Mouse (Mus musculus): ENCODE results near the gene Sfxn2. TPM values are rescaled to one million over a fixed set of nuclear protein-coding genes. Genes with fewer than 3 reads are reported as not detected.

Gene Sfxn2
- polyA plus RNA-seq (2015; fragmentation: Nextera tagmentation; extraction: Ambion mirVana) = 5.2 and 6.2 TPM in 2 replicates

- H3K36me3 ChIP-seq (ENCODE audit: control insufficient read depth, insufficient read depth) = no peaks in the 10 kb centered on the region
- TF ChIP-seq CTCF (IDR thresholded peaks at IDR 0.05; ENCODE audit: low read depth) = peak; percentile 61
- H3K9ac ChIP-seq (ENCODE audit: low read depth, low read length) = peak within 1 kb of the TSS; percentile 43
- H3K27ac ChIP-seq (ENCODE audit: low read depth, low read length) = peak within 1 kb of the TSS; percentile 37; the same call in 1 of the 2 replicates
- peak within 1 kb of the TSS; percentile 94 for H3K4me2 ChIP-seq (replicated peaks; ENCODE audit: low read depth)
- peak; percentile 98 for ATAC-seq
- H3K27me3 ChIP-seq (replicated peaks; ENCODE audit: control insufficient read depth, insufficient read depth, low read length) = no peaks in the 10 kb centered on the region
- 1% methylated on average over 66 of the region's 67 CpGs for WGBS
- H3K4me1 ChIP-seq (replicated peaks; ENCODE audit: control insufficient read depth, insufficient read depth, low read length) = no peaks in the 10 kb centered on the region
- H3K9me3 ChIP-seq (ENCODE audit: control insufficient read depth) = no peaks in the 10 kb centered on the region
- H3K4me3 ChIP-seq (ENCODE audit: low read depth, low read length) = peak within 1 kb of the TSS; percentile 58
These were observed at the start of gene Sfxn2, which contains the start of gene Arl3 for GRCm38 (mm10) chr19:46572951-46573937. Gene Sfxn2 (plus strand): TSS chr19:46573365. Gene Arl3 (minus strand): TSS chr19:46573198.

DNA sequence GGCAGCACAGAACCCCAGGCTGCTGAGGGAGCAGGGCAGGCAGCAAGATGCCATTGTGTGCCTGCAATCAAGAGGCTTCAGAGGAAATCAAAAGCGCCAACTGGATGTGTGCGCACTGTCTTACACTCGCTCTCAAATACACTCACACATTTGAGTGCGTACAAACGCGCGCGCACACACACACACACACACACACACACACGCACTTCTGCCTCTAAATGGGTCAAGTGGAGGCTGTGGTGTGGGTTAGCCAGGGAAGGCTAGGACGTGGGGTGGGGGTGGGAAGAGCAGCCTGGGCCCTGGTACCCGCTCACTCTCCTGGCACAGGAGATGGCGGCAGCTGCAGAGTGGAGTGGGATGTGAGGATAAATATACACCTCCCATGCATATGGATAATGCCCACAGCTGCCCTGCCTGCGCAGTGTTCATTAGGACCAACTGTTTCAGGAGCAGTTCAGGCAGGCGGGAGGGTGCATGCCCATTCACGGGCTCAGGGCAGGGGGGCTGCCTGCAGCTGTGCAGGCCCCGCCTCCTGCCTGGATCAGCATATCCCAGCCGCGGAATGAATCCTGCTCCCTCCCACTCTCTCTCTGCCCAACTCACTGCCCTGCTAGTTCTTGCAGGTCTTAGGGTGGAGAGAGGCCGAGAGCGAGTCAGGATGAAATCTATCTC lies 49.5 kb upstream of the Sfxn2 start:
- ATAC-seq = 0 out of 2 replicates have a peak, but pooled peaks have one; percentile 7
- H3K27me3 ChIP-seq (replicated peaks; ENCODE audit: control insufficient read depth, insufficient read depth, low read length) = no peaks in the 10 kb centered on the region
- H3K9ac ChIP-seq (ENCODE audit: low read depth, low read length) = no peak overlapping the region

GRCm38 (mm10) chr19:46524152-46524544 lies 49.0 kb upstream of the Sfxn2 start:
- H3K4me3 ChIP-seq (ENCODE audit: low read depth, low read length) = no peak overlapping the region
- peak overlapping the region; percentile 54 for H3K27ac ChIP-seq (ENCODE audit: low read depth, low read length)
- no peaks in the 10 kb centered on the region for H3K36me3 ChIP-seq (ENCODE audit: control insufficient read depth, insufficient read depth)
- no peak for ATAC-seq
- no peaks in the 10 kb centered on the region for H3K27me3 ChIP-seq (replicated peaks; ENCODE audit: control insufficient read depth, insufficient read depth, low read length)
- H3K9me3 ChIP-seq (ENCODE audit: control insufficient read depth) = no peaks in the 10 kb centered on the region
- WGBS = 24% methylated on average over 6 of the region's 6 CpGs
- no peak overlapping the region for H3K9ac ChIP-seq (ENCODE audit: low read depth, low read length)
- no peak for TF ChIP-seq CTCF (IDR thresholded peaks at IDR 0.05; ENCODE audit: low read depth)
- peak overlapping the region; percentile 44 for H3K4me2 ChIP-seq (replicated peaks; ENCODE audit: low read depth)
- peaks cover 26% of the 10 kb centered on the region for H3K4me1 ChIP-seq (replicated peaks; ENCODE audit: control insufficient read depth, insufficient read depth, low read length)

More for the DNA sequence above, 49.5 kb upstream of the Sfxn2 start:
- WGBS = 26% methylated on average over 20 of the region's 20 CpGs
- peaks cover 26% of the 10 kb centered on the region for H3K4me1 ChIP-seq (replicated peaks; ENCODE audit: control insufficient read depth, insufficient read depth, low read length)
- peak overlapping the region; percentile 44 for H3K4me2 ChIP-seq (replicated peaks; ENCODE audit: low read depth)
- no peak for TF ChIP-seq CTCF (IDR thresholded peaks at IDR 0.05; ENCODE audit: low read depth)
- H3K4me3 ChIP-seq (ENCODE audit: low read depth, low read length) = no peak overlapping the region
- peak overlapping the region; percentile 30; the same call in 1 of the 2 replicates for H3K27ac ChIP-seq (ENCODE audit: low read depth, low read length)
- no peaks in the 10 kb centered on the region for H3K36me3 ChIP-seq (ENCODE audit: control insufficient read depth, insufficient read depth)
- H3K9me3 ChIP-seq (ENCODE audit: control insufficient read depth) = no peaks in the 10 kb centered on the region

DNA sequence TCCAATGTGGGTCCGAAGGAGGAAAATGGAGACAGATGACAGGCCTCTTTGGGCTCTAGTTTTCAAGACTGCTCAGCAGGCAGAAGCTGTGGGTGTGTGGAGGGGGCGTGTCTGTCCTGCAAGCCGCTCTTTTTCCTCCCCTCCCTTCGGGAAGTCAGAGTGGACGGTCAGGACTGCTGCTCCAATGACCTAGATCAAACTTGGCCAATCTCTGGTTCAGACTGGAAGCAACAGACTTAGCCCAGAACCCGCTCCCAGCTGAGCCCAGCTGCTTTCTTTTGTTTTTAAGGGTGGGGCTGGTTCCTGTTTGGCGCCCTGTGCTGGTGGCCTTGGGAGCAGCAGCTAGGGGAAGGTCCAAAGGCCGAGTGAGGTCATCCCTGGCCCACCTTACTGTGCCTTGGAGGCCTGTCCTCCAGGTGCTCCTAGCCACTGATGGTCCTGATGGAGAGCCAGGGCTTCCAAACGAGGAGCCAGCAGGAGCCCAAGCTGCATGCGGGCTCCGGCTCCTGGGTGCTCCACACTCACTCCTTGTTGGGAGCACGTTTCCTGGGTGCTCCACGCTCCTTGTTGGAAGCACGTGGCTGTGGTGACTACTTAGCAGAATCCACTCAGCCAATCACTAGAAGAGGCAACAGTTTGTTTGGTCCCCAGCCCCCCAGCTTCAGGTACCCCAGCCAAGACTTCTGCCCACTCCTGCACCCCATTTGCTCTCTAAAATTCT lies 48.4 kb upstream of the Sfxn2 start:
- peak; percentile 64 for TF ChIP-seq CTCF (IDR thresholded peaks at IDR 0.05; ENCODE audit: low read depth)
- ATAC-seq = peak; percentile 65
- Histone ChIP-seq H3K4me3 (ENCODE audit: low read depth, low read length) (no peak overlapping the region), H3K27me3 (replicated peaks; ENCODE audit: control insufficient read depth, insufficient read depth, low read length) (no peaks in the 10 kb centered on the region), H3K4me1 (replicated peaks; ENCODE audit: control insufficient read depth, insufficient read depth, low read length) (peaks cover 28% of the 10 kb centered on the region), H3K4me2 (replicated peaks; ENCODE audit: low read depth) (peak overlapping the region; percentile 44), H3K36me3 (ENCODE audit: control insufficient read depth, insufficient read depth) (no peaks in the 10 kb centered on the region), H3K27ac (ENCODE audit: low read depth, low read length) (peak overlapping the region; percentile 54), H3K9ac (ENCODE audit: low read depth, low read length) (no peak overlapping the region), H3K9me3 (ENCODE audit: control insufficient read depth) (no peaks in the 10 kb centered on the region)
- WGBS = 26% methylated on average over 14 of the region's 14 CpGs

GRCm38 (mm10) chr19:46525691-46526631 lies 47.2 kb upstream of the Sfxn2 start:
- H3K9ac ChIP-seq (ENCODE audit: low read depth, low read length) = no peak overlapping the region
- no peak overlapping the region for H3K27ac ChIP-seq (ENCODE audit: low read depth, low read length)
- ATAC-seq = no peak
- H3K36me3 ChIP-seq (ENCODE audit: control insufficient read depth, insufficient read depth) = no peaks in the 10 kb centered on the region
- 78% methylated on average over 10 of the region's 10 CpGs for WGBS
- no peak overlapping the region for H3K4me2 ChIP-seq (replicated peaks; ENCODE audit: low read depth)
- H3K9me3 ChIP-seq (ENCODE audit: control insufficient read depth) = no peaks in the 10 kb centered on the region
- no peaks in the 10 kb centered on the region for H3K27me3 ChIP-seq (replicated peaks; ENCODE audit: control insufficient read depth, insufficient read depth, low read length)
- peaks cover 28% of the 10 kb centered on the region for H3K4me1 ChIP-seq (replicated peaks; ENCODE audit: control insufficient read depth, insufficient read depth, low read length)
- TF ChIP-seq CTCF (IDR thresholded peaks at IDR 0.05; ENCODE audit: low read depth) = no peak
- no peak overlapping the region for H3K4me3 ChIP-seq (ENCODE audit: low read depth, low read length)
